Comparison of ENCODE assay signal across 8 mouse cellular contexts in genomic region chr10:67096621-67097436, GRCm38 (mm10). TPM values are rescaled to one million over a fixed set of nuclear protein-coding genes. Genes with fewer than 3 reads are reported as not detected.
DNase-seq lines count a peak whose midpoint lies in the region; ATAC-seq and TF ChIP-seq lines count a peak whose summit lies in the region.

Reep3 (minus strand) TSS chr10:67096945.

- in situ Hi-C loops in ES-E14 (cut with MboI; ENCODE audit: low sequenced_read_pairs in 2 of 2, unreplicated experiment in 2 of 2): loop anchor here (25.0 kb wide), 1 partner anchor 185 kb away; no protein-coding TSS in a partner anchor

- peak within 1 kb of the TSS; percentile 81 for H3K4me2 ChIP-seq in lung, postnatal 0 days (replicated peaks; ENCODE audit: low read depth, low read length)

- H3K36me3 ChIP-seq in ES-E14 (ENCODE audit: control insufficient read depth, insufficient read depth, low read length, poor library complexity, severe bottlenecking): peaks cover 3% of the 10 kb centered on the region; the same call in 1 of the 2 replicates
- H3K36me3 ChIP-seq in lung, postnatal 0 days (ENCODE audit: insufficient read depth, low read length): no peaks in the 10 kb centered on the region

- H3K27ac ChIP-seq in ES-E14 (ENCODE audit: insufficient read depth, low read depth, low read length, poor library complexity, severe bottlenecking): peak within 1 kb of the TSS; percentile 99
- peak within 1 kb of the TSS; percentile 98 for H3K27ac ChIP-seq in lung, postnatal 0 days (ENCODE audit: low read length)

- no peaks in the 10 kb centered on the region for H3K9me3 ChIP-seq in ES-E14 (ENCODE audit: control insufficient read depth, insufficient read depth, low read depth, low read length)
- no peaks in the 10 kb centered on the region; the same call in 1 of the 2 replicates for H3K9me3 ChIP-seq in lung, postnatal 0 days (ENCODE audit: low read length)

- TF ChIP-seq CTCF in lung, postnatal 0 days (IDR thresholded peaks at IDR 0.05): no peak

- WGBS in lung, postnatal 0 days: 1% methylated on average over 59 of the region's 97 CpGs

- peaks cover 4 to 17% of the 10 kb centered on the region in 2 experiments for H3K4me1 ChIP-seq in ES-E14 (ENCODE audit: control insufficient read depth in 2 of 2, insufficient read depth in 2 of 2, low read length in 2 of 2, poor library complexity in 1 of 2)
- peaks cover 39% of the 10 kb centered on the region for H3K4me1 ChIP-seq in lung, postnatal 0 days (ENCODE audit: insufficient read depth, low read depth, low read length)

- peak; percentile 91 for ATAC-seq in lung, postnatal 0 days

- DNase-seq in ES-E14 (ENCODE audit: low read depth, low spot score): no peak
- peak; percentile 82 for DNase-seq in cerebellum, adult 11-12 months
- peak; percentile 35 for DNase-seq in forelimb bud, embryonic 11.5 days (ENCODE audit: low read depth, low spot score)
- peak; percentile 76 for DNase-seq in heart, postnatal 4 days
- peak; percentile 35 to 37 for DNase-seq in layer of hippocampus, adult 8-10 months (ENCODE audit: low spot score in 2 of 2)
- peak; percentile 79 for DNase-seq in lung, postnatal 0 days (ENCODE audit: low spot score)
- peak; percentile 64 for DNase-seq in ovary, postnatal 10 days (ENCODE audit: low spot score)
- DNase-seq in thymus, postnatal 0 days (ENCODE audit: low spot score): peak; percentile 68

- H3K27me3 ChIP-seq in lung, postnatal 0 days (replicated peaks; ENCODE audit: insufficient read depth, low read length): no peaks in the 10 kb centered on the region

- peak within 1 kb of the TSS; percentile 88 to 95 for H3K4me3 ChIP-seq in ES-E14 (ENCODE audit: insufficient read depth in 1 of 2, low read depth in 1 of 2, low read length in 2 of 2, poor library complexity in 1 of 2, severe bottlenecking in 1 of 2)
- peak within 1 kb of the TSS; percentile 98 for H3K4me3 ChIP-seq in lung, postnatal 0 days (ENCODE audit: low read depth, low read length)

- TF ChIP-seq EP300 in lung, postnatal 0 days (IDR thresholded peaks at IDR 0.05): no peak

- peak within 1 kb of the TSS; percentile 98 for H3K9ac ChIP-seq in ES-E14 (ENCODE audit: insufficient read depth, low read depth, low read length, poor library complexity, severe bottlenecking)
- peak within 1 kb of the TSS; percentile 99 for H3K9ac ChIP-seq in lung, postnatal 0 days (replicated peaks; ENCODE audit: low read depth)

TF ChIP-seq in ES-E14, 5 proteins besides CTCF, POLR2A, EP300 and RAD21:
- TF ChIP-seq ZC3H11A (IDR thresholded peaks at IDR 0.05; ENCODE audit: borderline replicate concordance, low read depth, low read length): no peak
- TF ChIP-seq HCFC1 (IDR thresholded peaks at IDR 0.05; ENCODE audit: borderline replicate concordance, insufficient read depth, low read length): 0 out of 2 replicates have a peak, but pooled peaks have one; percentile 12

RNA-seq across cellular contexts. Expression of gene Reep3, which starts in this region (rescaled TPM):
- 18.1 and 18.2 TPM in 2 replicates for total RNA-seq in ES-E14 (2012; rRNA removed)
- 10 to 100 TPM; 42.9 to 43.7 TPM for total RNA-seq in heart, postnatal 4 days (2021)
- total RNA-seq in layer of hippocampus, adult 8-10 months (2022): 10 to 100 TPM; 21.0 to 24.7 (median 22.3) TPM
- polyA plus RNA-seq in lung, postnatal 0 days (2015; fragmentation: Nextera tagmentation; extraction: Ambion mirVana): 38.4 and 43.8 TPM in 2 replicates
- 18.1 and 18.2 TPM in 2 replicates for polyA plus RNA-seq in thymus, postnatal 0 days (2015; fragmentation: Nextera tagmentation; extraction: Ambion mirVana)
